Mouse (Mus musculus) liver, adult 2 months (tissue): ENCODE results near the gene Dot1l.

Source experiments
- CTCF ChIP-seq: fragments of 200-500 bp; IDR thresholded peaks from 2 replicates; pipeline ENCODE4 v1.5.1; 2011; ENCODE audit warnings: low read depth, low read length, control low read depth
- POLR2A ChIP-seq: fragments of 200-500 bp; IDR thresholded peaks from 2 replicates; pipeline ENCODE4 v1.6.1; 2011; ENCODE audit warnings: low read length, control low read depth; ENCODE audit not compliant: insufficient read depth; ENCODE audit errors: extremely low read depth

DNA sequence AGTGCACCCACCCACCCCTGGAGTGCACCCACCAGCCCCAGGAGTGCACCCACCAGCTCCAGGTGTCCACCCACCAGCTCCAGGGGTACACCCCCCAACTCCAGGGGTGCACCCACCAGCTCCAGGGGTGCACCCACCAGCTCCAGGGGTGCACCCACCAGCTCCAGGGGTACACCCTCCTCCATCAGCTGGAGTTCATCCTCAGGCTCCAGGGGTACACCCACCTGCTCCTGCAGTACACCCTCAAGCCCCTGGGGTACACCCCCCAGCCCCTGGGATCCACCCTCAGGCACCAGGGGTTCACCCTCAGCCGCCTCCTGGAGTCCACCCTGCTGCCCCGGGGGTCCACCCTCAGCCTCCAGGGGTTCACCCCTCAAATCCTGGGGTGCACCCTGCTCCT is 49.3 kb downstream of the Dot1l start:
- TF ChIP-seq CTCF (no peak), POLR2A (no peak)
